Mouse (Mus musculus) megakaryocyte, embryonic 14.5 days (primary cell): Measurements from ENCODE around the gene Pitpnm1.

ENCODE experiments used
- FLI1 ChIP-seq: IDR thresholded peaks from 2 replicates; pipeline ENCODE4 v1.6.1; 2012; ENCODE audit warnings: low read length, inconsistent platforms, mixed read lengths
- GATA1 ChIP-seq: IDR thresholded peaks from 3 replicates; pipeline ENCODE4 v1.6.1; 2012; ENCODE audit warnings: mixed read lengths, low read length, inconsistent platforms, borderline replicate concordance

DNA sequence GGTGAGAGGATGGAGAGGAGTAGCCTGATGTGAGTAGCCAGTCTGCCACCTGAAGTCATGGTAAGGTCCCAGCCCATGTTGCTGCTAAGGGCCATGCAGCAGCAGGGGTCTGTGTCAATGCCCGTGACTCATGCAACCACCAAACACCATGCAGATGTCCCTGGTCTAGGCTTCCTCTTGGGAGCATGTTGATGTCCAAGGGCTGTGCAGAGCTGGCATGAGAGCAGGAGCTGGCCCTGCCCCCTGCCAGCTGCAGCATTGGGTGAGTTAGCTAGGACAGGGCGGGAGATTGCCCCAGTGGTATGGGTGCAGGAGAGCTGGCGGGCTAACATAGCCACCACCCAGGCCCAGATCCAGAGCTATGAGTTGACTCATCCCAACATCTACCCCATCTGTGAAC, 9.4 kb upstream of the Pitpnm1 start:
- TF ChIP-seq GATA1, result no peak
- no peak for TF ChIP-seq FLI1
